Mouse (Mus musculus): ENCODE measurements around the gene Csnk1d.
A peak's percentile ranks its signal among the peaks of the same experiment; 100 is the strongest.

Gene Csnk1d

GRCm38 (mm10) chr11:120987608-120988007 lies 3.5 kb downstream of the Csnk1d start:
- no peak for DNase-seq (ENCODE audit: low spot score in 2 of 2)

GRCm38 (mm10) chr11:120984448-120985330 lies 6.4 kb downstream of the Csnk1d start:
- peak in 1 of 2 experiments; percentile 26 for DNase-seq (ENCODE audit: low spot score in 2 of 2)

- DNase-seq (ENCODE audit: low spot score in 2 of 2), result no peak
Measured at GRCm38 (mm10) chr11:120982459-120982858, 8.7 kb downstream of the Csnk1d start.

GRCm38 (mm10) chr11:120981661-120982060 lies 9.5 kb downstream of the Csnk1d start:
- DNase-seq (ENCODE audit: low spot score in 2 of 2), result no peak

- DNase-seq (ENCODE audit: low spot score in 2 of 2), result no peak
Measured at GRCm38 (mm10) chr11:120980427-120981035, 10.6 kb downstream of the Csnk1d start.

GRCm38 (mm10) chr11:120979711-120980426 lies 11.3 kb downstream of the Csnk1d start:
- DNase-seq (ENCODE audit: low spot score in 2 of 2), result no peak

GRCm38 (mm10) chr11:120973318-120973717 lies 17.8 kb downstream of the Csnk1d start:
- DNase-seq (ENCODE audit: low spot score in 2 of 2), result no peak

GRCm38 (mm10) chr11:120971237-120971636 lies 19.9 kb downstream of the Csnk1d start:
- no peak for DNase-seq (ENCODE audit: low spot score in 2 of 2)

- no peak for DNase-seq (ENCODE audit: low spot score in 2 of 2)
Measured at GRCm38 (mm10) chr11:120969742-120970141, 21.4 kb downstream of the Csnk1d start.

- no peak for DNase-seq (ENCODE audit: low spot score in 2 of 2)
Measured at GRCm38 (mm10) chr11:120965587-120965986, 25.5 kb downstream of the Csnk1d start.

GRCm38 (mm10) chr11:120964195-120965157 lies 26.7 kb downstream of the Csnk1d start:
- no peak for DNase-seq (ENCODE audit: low spot score in 2 of 2)

- no peak for DNase-seq (ENCODE audit: low spot score in 2 of 2)
Measured at GRCm38 (mm10) chr11:120962909-120963308, 28.2 kb downstream of the Csnk1d start.

- no peak for DNase-seq (ENCODE audit: low spot score in 2 of 2)
Measured at GRCm38 (mm10) chr11:120962050-120962771, 28.9 kb downstream of the Csnk1d start.

GRCm38 (mm10) chr11:120961594-120961993 lies 29.5 kb downstream of the Csnk1d start:
- DNase-seq (ENCODE audit: low spot score in 2 of 2), result no peak

- no peak for DNase-seq (ENCODE audit: low spot score in 2 of 2)
Measured at GRCm38 (mm10) chr11:120960248-120960647, 30.9 kb downstream of the Csnk1d start.

GRCm38 (mm10) chr11:120959564-120959963 lies 31.6 kb downstream of the Csnk1d start:
- DNase-seq (ENCODE audit: low spot score in 2 of 2), result no peak

- DNase-seq (ENCODE audit: low spot score in 2 of 2), result no peak
Measured at GRCm38 (mm10) chr11:120959066-120959465, 32.1 kb downstream of the Csnk1d start.

- DNase-seq (ENCODE audit: low spot score in 2 of 2), result no peak
Measured at GRCm38 (mm10) chr11:120957731-120958257, 33.3 kb downstream of the Csnk1d start.

GRCm38 (mm10) chr11:120957052-120957451 lies 34.1 kb downstream of the Csnk1d start:
- DNase-seq (ENCODE audit: low spot score in 2 of 2), result no peak

GRCm38 (mm10) chr11:120955701-120956100 lies 35.4 kb downstream of the Csnk1d start:
- DNase-seq (ENCODE audit: low spot score in 2 of 2), result no peak
